Mouse (Mus musculus) testis, adult 2 months (tissue): ENCODE data around the gene Kcnq1.

Source experiments
- CTCF ChIP-seq: fragments of 200-500 bp; IDR thresholded peaks from 2 replicates; pipeline ENCODE4 v1.5.1; 2012; ENCODE audit warnings: low read depth, mild to moderate bottlenecking, inconsistent platforms, low read length, moderate library complexity; ENCODE audit not compliant: control insufficient read depth, insufficient read depth, insufficient replicate concordance
- POLR2A ChIP-seq: fragments of 200-500 bp; IDR thresholded peaks from 2 replicates; pipeline ENCODE4 v1.6.1; 2012; ENCODE audit warnings: low read depth, mild to moderate bottlenecking, inconsistent platforms, low read length, moderate library complexity; ENCODE audit not compliant: control insufficient read depth

GRCm38 (mm10) chr7:143265386-143265785 lies 159.2 kb downstream of the Kcnq1 start:
- TF ChIP-seq CTCF = no peak
- TF ChIP-seq POLR2A = no peak
